Mouse (Mus musculus) heart, embryonic 11.5 days (tissue): ENCODE measurements around the gene Rasgrp2. TPM values are rescaled to one million over a fixed set of nuclear protein-coding genes. Genes with fewer than 3 reads are reported as not detected.

Experiments used
- ATAC-seq: fragments of 200-750 bp; cut with Nextera tagmentation; replicated peaks from 2 replicates; pipeline ENCODE4 v1.8.0; 2017; ENCODE audit warnings: moderate library complexity; ENCODE audit not compliant: insufficient number of reproducible peaks, low FRiP score, low TSS enrichment
- H3K27ac ChIP-seq: fragments of 300-500 bp; sonication (generic); 2 replicates; pipeline ENCODE4 v1.5.1; 2014; ENCODE audit warnings: mild to moderate bottlenecking, low read depth, low read length
- H3K27me3 ChIP-seq: fragments of 300-500 bp; sonication (generic); 2 replicates; pipeline ENCODE4 v1.6.1; 2014; ENCODE audit warnings: mild to moderate bottlenecking, low read length, mixed read lengths; ENCODE audit not compliant: control insufficient read depth, insufficient read depth
- H3K36me3 ChIP-seq: fragments of 300-500 bp; sonication (generic); 2 replicates; pipeline ENCODE4 v1.6.1; 2014; ENCODE audit warnings: mild to moderate bottlenecking, low read length, moderate library complexity, mixed read lengths; ENCODE audit not compliant: control insufficient read depth, insufficient read depth
- H3K4me1 ChIP-seq: fragments of 300-500 bp; sonication (generic); 2 replicates; pipeline ENCODE4 v1.6.1; 2014; ENCODE audit warnings: low read length; ENCODE audit not compliant: control insufficient read depth, insufficient read depth
- H3K4me2 ChIP-seq: fragments of 300-500 bp; sonication (generic); 2 replicates; pipeline ENCODE4 v1.6.1; 2014; ENCODE audit warnings: mild to moderate bottlenecking, moderate library complexity
- H3K4me3 ChIP-seq: fragments of 300-500 bp; sonication (generic); 2 replicates; pipeline ENCODE4 v1.5.1; 2014; ENCODE audit warnings: low read depth, low read length
- H3K9ac ChIP-seq: fragments of 300-500 bp; sonication (generic); 2 replicates; pipeline ENCODE4 v1.6.1; 2014; ENCODE audit warnings: mild to moderate bottlenecking, low read depth, low read length, moderate library complexity
- H3K9me3 ChIP-seq: fragments of 300-500 bp; sonication (generic); replicated peaks from 2 replicates; pipeline ENCODE4 v1.6.1; 2016; ENCODE audit warnings: low read length; ENCODE audit not compliant: control insufficient read depth
- WGBS: fragments of 180-500 bp; shearing (Covaris S2); extraction: QIAGEN DNeasy Blood & Tissue Kit; methylation state at CpG from one replicate; pipeline ENCODE4 v1.1.7; 2014; ENCODE audit not compliant: insufficient replicate concordance; 5-methylcytosine and 5-hydroxymethylcytosine counted together
- polyA plus RNA-seq: library from polyadenylated mRNA; unstranded; fragments of >200 nt; fragmentation: Nextera tagmentation; extraction: Ambion mirVana; gene quantifications from 2 replicates; pipeline ENCODE4 v1.2.1, GENCODE M21; 2014

The Rasgrp2 gene
- polyA plus RNA-seq, 1 experiment from 2014 or later = 42.7 TPM

DNA sequence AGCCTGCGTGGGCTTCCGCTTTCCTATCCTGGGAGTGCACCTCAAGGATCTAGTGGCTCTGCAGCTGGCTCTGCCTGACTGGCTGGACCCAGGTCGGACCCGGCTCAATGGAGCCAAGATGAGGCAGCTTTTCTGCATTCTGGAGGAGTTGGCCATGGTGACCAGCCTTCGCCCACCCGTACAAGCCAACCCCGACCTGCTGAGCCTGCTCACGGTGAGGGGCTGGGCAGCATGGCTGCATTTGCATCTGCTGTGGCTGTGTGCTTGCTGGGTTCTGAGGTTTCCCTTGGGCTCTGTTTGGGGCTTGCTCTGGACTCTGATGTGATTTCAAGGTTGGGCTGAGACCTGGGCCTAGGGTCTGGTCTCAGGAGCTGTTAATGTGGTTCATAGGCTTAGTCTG, 8.0 kb downstream of the Rasgrp2 start:
- no peak overlapping the region for H3K9ac ChIP-seq
- no peaks in the 10 kb centered on the region for H3K27me3 ChIP-seq
- no peak overlapping the region for H3K27ac ChIP-seq

DNA sequence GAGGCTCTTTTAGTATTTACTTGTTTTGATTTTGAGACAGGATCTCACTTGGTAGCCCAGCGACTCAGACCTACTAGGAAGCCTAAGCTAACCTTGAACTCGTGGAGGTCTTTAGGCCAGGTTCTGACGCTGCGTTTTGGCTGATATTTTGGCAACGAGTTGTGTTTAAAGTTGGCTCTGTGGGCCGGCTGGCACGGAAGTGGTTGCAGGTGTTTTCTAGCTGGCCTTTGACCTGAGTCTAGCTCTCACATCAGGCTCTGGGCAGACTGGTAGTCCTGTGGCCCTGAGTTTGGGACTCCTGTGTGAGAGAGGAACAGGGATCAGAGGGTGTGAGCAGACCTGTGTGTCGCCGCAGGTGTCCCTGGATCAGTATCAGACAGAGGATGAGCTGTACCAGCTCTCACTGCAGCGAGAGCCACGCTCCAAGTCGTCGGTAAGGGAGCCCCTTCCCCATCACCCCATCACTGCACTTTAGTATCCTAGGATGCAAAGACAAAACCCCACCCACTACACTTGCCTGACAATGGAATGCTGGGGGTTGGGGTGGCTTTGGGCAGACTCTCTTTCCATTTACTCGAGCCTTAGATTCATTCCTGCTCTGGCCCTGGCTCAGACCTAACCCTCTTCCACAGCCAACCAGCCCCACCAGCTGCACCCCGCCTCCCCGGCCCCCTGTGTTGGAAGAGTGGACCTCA, 8.8 kb downstream of the Rasgrp2 start:
- 64% methylated on average over 16 of the region's 16 CpGs for WGBS
- Histone ChIP-seq H3K4me2 (no peak overlapping the region), H3K9me3 (no peaks in the 10 kb centered on the region), H3K4me3 (no peak overlapping the region), H3K4me1 (no peaks in the 10 kb centered on the region), H3K36me3 (no peaks in the 10 kb centered on the region), H3K9ac (no peak overlapping the region), H3K27ac (no peak overlapping the region), H3K27me3 (no peaks in the 10 kb centered on the region)
- ATAC-seq = no peak

More for the DNA sequence above, 8.0 kb downstream of the Rasgrp2 start:
- Histone ChIP-seq H3K36me3 (no peaks in the 10 kb centered on the region), H3K4me3 (no peak overlapping the region), H3K4me1 (peaks cover under 1% of the 10 kb centered on the region; the same call in 1 of the 2 replicates), H3K4me2 (no peak overlapping the region), H3K9me3 (no peaks in the 10 kb centered on the region)
- 82% methylated on average over 8 of the region's 8 CpGs for WGBS
- ATAC-seq = no peak

DNA sequence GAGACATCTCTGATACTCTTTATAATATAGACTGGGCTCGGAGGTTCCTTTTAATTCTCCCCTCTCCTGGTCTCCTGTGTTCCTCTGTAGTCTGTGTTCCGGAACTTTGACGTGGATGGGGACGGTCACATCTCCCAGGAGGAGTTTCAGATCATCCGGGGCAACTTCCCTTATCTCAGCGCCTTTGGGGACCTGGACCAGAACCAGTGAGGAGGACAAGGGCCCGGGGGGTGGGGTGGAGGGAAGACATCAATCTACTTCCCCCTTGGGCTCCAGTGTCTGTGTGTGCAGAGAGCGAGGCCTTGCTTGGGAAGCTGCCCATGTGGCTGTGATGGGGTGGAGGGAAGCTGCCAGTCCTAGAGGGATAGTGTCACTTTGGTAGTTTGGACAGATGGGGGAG, 9.6 kb downstream of the Rasgrp2 start:
- no peak for ATAC-seq
- H3K4me1 ChIP-seq = no peaks in the 10 kb centered on the region
- H3K36me3 ChIP-seq = no peaks in the 10 kb centered on the region
- no peak overlapping the region for H3K9ac ChIP-seq
- 72% methylated on average over 8 of the region's 8 CpGs for WGBS
- H3K4me3 ChIP-seq = no peak overlapping the region
- no peak overlapping the region for H3K4me2 ChIP-seq
- no peak overlapping the region for H3K27ac ChIP-seq
- no peaks in the 10 kb centered on the region for H3K9me3 ChIP-seq
- H3K27me3 ChIP-seq = peaks cover under 1% of the 10 kb centered on the region; the same call in 1 of the 2 replicates

DNA sequence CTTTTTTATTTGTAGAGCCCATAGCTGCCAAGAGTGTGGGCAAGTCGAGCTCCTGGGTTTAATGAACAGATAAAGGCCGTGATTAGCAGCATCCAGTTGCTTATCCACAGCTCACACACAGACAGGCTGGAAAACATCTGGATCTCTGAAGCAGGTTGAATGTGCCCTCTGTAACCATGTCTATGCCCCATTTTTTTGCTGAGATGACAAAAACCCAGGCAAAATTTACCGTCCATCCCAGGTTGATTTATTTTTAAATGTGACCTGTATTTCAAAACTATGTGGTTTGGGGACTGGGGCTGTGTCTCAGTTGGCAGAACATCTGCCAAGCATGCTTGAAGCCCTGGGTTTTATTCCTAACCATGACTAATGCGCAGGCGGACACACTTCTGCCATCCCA, 10.0 kb downstream of the Rasgrp2 start:
- H3K4me3 ChIP-seq = no peak overlapping the region
- ATAC-seq = no peak
- no peaks in the 10 kb centered on the region for H3K36me3 ChIP-seq
- H3K4me2 ChIP-seq = no peak overlapping the region
- H3K9me3 ChIP-seq = no peaks in the 10 kb centered on the region
- H3K27ac ChIP-seq = no peak overlapping the region
- H3K9ac ChIP-seq = no peak overlapping the region
- H3K27me3 ChIP-seq = peaks cover 3% of the 10 kb centered on the region; the same call in 1 of the 2 replicates
- WGBS = 73% methylated on average over 5 of the region's 5 CpGs
- H3K4me1 ChIP-seq = no peaks in the 10 kb centered on the region

DNA sequence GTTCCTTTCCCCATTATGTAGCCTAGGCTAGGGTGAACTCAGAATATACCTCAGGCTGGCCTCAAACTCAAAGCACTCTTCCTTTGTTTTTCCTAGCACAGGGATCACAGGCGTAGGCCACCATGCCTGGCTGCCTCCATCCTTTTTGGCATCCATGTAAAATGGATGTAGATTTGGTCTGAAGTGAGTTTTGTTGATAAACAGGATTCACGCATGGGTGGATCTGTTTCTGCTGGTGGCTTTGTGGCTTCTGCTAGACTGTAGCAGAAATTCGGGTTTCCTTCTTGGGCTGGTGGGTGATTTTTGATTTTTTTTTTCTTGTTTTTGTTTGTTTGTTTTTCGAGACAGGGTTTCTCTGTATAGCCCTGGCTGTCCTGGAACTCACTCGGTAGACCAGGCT, 10.8 kb downstream of the Rasgrp2 start:
- Histone ChIP-seq H3K4me1 (no peaks in the 10 kb centered on the region), H3K4me3 (no peak overlapping the region), H3K9me3 (no peaks in the 10 kb centered on the region), H3K36me3 (no peaks in the 10 kb centered on the region), H3K9ac (no peak overlapping the region), H3K27me3 (peaks cover 6% of the 10 kb centered on the region; the same call in 1 of the 2 replicates), H3K27ac (no peak overlapping the region), H3K4me2 (no peak overlapping the region)
- WGBS = 81% methylated on average over 5 of the region's 5 CpGs
- no peak for ATAC-seq

DNA sequence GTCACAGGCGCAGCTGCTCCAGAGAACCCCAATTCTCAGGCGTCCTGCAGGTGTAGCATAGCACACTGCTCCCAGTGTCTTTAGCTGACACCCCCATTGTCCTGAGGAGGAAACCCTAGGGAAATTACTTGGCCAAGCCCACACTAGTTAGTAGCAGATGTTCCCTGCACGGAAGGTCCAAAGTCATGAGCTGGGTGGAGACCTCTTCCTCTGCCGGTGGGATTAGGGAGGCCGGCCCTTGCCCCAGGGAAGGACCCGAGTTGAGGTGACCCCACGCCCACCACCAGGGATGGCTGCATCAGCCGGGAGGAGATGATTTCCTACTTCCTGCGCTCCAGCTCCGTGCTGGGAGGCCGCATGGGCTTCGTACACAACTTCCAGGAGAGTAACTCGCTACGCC, 13.7 kb downstream of the Rasgrp2 start:
- Histone ChIP-seq H3K4me2 (no peak overlapping the region), H3K9me3 (no peaks in the 10 kb centered on the region), H3K27me3 (peaks cover 17% of the 10 kb centered on the region), H3K4me3 (no peak overlapping the region), H3K4me1 (peaks cover 14% of the 10 kb centered on the region), H3K27ac (no peak overlapping the region), H3K36me3 (no peaks in the 10 kb centered on the region), H3K9ac (no peak overlapping the region)
- ATAC-seq = no peak
- 45% methylated on average over 14 of the region's 14 CpGs for WGBS

DNA sequence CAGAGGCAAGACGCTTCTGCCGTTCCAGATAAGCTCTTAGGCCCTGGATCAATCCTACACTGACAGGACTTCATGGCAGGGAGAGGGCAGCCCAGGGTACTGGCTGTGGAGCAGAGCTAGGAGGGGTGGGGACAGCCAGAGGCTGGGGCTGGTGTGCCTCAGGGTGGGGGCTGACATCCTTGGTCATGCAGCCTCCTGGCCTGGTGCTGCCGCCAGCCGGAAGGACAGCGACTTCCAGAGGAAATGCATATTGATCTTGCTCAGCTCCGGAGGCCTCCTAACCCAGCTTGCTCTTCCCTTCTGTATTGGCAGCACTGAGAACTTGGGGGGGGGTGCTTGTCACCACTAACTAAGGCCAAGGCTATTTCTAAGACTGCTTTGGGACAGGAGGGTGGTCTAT, 16.3 kb downstream of the Rasgrp2 start:
- Histone ChIP-seq H3K27me3 (peaks cover 43% of the 10 kb centered on the region), H3K9me3 (no peaks in the 10 kb centered on the region), H3K4me3 (no peak overlapping the region), H3K4me2 (no peak overlapping the region), H3K4me1 (peaks cover 22% of the 10 kb centered on the region), H3K36me3 (no peaks in the 10 kb centered on the region), H3K27ac (no peak overlapping the region), H3K9ac (no peak overlapping the region)
- no peak for ATAC-seq
- 14% methylated on average over 6 of the region's 6 CpGs for WGBS

DNA sequence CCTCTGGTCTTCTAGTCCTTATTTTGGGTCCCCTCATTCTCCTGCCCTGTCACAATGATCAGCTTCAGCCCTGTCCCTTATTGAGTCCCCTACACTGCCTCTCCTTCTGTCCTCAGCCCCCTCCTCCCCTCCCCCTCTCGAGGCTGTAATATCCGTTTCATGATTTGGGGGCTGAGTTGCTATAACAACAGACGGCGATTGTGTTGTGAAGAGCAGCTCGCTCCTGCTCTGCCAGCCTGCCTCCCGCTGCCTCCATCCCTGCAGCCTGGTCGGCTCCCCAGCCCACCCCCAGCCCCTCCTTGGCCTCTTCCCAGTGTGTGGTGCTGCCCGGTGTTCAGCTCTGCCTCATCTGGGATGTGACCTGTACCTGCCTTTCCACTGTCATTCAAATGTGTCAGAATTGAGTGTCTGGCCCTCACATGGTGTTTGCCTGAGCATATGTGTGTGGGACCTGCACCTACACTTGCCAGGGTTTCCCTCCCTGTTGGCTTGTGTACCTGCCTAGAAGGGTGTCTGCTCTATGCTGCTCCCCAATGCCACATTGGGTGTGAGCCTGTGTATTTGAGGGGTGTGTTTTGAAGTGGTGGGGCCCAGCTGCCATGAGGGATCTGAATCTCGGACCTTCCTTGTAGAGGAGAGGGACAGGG, 17.1 kb downstream of the Rasgrp2 start:
- 12% methylated on average over 9 of the region's 9 CpGs for WGBS
- H3K27me3 ChIP-seq = peaks cover 51% of the 10 kb centered on the region

More for the DNA sequence above, 17.1 kb downstream of the Rasgrp2 start:
- H3K9ac ChIP-seq = no peak overlapping the region
- H3K4me3 ChIP-seq = no peak overlapping the region
- peaks cover 22% of the 10 kb centered on the region for H3K4me1 ChIP-seq
- no peaks in the 10 kb centered on the region for H3K9me3 ChIP-seq
- H3K4me2 ChIP-seq = no peak overlapping the region
- no peak for ATAC-seq
- no peak overlapping the region for H3K27ac ChIP-seq
- H3K36me3 ChIP-seq = no peaks in the 10 kb centered on the region
